Mouse (Mus musculus): ENCODE results near the gene Tbccd1. TPM values are rescaled to one million over a fixed set of nuclear protein-coding genes. Genes with fewer than 3 reads are reported as not detected.

Tbccd1 gene
- total and polyA plus RNA-seq, 3 experiments = 2.4 to 46.1 (median 38.8) TPM

DNA sequence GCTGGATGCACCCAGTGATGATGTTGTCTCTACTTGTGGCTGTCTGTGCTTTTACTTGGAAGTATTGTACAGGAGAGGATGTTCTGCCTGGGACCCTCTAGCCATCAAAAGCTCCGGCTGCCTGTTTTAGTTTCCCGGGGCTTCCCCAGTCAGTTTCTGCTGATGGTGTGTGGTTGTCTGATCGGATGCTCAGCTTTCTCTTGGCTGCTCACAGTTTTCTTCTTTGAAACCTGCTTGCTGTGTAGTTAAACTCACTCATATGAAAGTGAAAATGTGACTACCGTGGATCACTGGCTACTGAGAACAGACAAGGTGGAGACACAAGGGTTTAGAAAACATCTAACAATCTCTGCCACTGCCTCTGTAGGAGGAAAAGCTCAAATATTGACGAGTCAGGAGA is 26.0 kb upstream of the Tbccd1 start:
- H3K36me3 ChIP-seq (replicated peaks) = no peaks in the 10 kb centered on the region
- H3K4me3 ChIP-seq (ENCODE audit: low read depth, low read length) = no peak overlapping the region
- ATAC-seq (ENCODE audit: extremely low read depth, insufficient number of reproducible peaks, low FRiP score, poor library complexity, severe bottlenecking) (no peak), DNase-seq (ENCODE audit: low spot score) (no peak)
- TF ChIP-seq GATA1 (IDR thresholded peaks at IDR 0.05; ENCODE audit: borderline replicate concordance, low read length) = no peak
- H3K4me1 ChIP-seq (ENCODE audit: insufficient read depth, low read depth, low read length) = peaks cover 10% of the 10 kb centered on the region; the same call in 1 of the 2 replicates
- H3K27me3 ChIP-seq (ENCODE audit: insufficient read depth, low read length) = peaks cover 18% of the 10 kb centered on the region
- H3K9me3 ChIP-seq (replicated peaks) = no peaks in the 10 kb centered on the region

DNA sequence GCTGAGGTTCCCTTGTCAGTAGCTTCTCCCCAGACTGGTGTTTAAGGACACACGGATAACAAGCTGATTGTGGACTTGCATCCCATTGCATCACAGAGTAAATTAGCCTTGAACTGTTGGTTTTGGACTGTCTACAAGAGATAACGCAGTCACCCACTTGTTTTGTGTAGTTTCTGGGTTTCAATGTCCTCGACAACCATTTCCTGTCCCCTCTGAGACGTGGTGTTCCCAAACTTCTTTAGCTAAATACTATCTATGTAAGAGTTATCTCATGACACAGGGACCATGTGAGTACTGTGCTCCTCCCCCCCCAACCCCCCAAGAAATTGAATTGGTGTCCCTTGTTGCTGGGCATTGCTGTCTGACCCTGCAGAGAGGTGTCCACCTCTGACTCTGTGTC is 24.0 kb upstream of the Tbccd1 start:
- TF ChIP-seq GATA1 (IDR thresholded peaks at IDR 0.05; ENCODE audit: borderline replicate concordance, low read length) (no peak), GATA2 (IDR thresholded peaks at IDR 0.05; ENCODE audit: borderline replicate concordance, low read depth, low read length) (no peak)
- Histone ChIP-seq H3K4me3 (ENCODE audit: low read depth, low read length) (no peak overlapping the region), H3K4me1 (ENCODE audit: insufficient read depth, low read depth, low read length) (peaks cover 10% of the 10 kb centered on the region; the same call in 1 of the 2 replicates), H3K9me3 (replicated peaks) (no peaks in the 10 kb centered on the region), H3K27me3 (ENCODE audit: insufficient read depth, low read length) (peaks cover 18% of the 10 kb centered on the region; the same call in 1 of the 2 replicates), H3K36me3 (replicated peaks) (no peaks in the 10 kb centered on the region)
- peak; percentile 69 for ATAC-seq (ENCODE audit: extremely low read depth, insufficient number of reproducible peaks, low FRiP score, poor library complexity, severe bottlenecking)
- DNase-seq (ENCODE audit: low spot score) = no peak

DNA sequence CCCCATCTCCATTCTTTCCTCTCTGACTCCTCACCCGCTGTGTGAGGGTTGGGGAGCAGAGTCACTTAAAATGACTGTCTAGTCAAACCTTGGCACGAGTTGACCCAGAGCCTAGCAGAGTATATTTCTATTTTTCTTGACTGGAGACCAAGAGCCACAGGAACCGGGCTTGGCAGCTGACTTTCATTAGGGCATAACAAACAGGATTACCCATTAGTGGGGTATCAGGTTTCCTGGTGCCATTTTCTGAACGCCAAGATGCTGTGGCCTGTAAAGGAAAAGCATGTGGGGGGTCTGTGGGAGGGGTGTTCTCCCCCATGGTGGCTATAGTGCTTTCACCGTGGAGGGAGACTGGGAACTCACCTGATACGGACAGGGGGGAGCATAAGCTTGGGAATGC is 23.4 kb upstream of the Tbccd1 start:
- H3K9me3 ChIP-seq (replicated peaks) = no peaks in the 10 kb centered on the region
- peaks cover 10% of the 10 kb centered on the region; the same call in 1 of the 2 replicates for H3K4me1 ChIP-seq (ENCODE audit: insufficient read depth, low read depth, low read length)
- peaks cover 15% of the 10 kb centered on the region; the same call in 1 of the 2 replicates for H3K27me3 ChIP-seq (ENCODE audit: insufficient read depth, low read length)
- no peak for ATAC-seq (ENCODE audit: extremely low read depth, insufficient number of reproducible peaks, low FRiP score, poor library complexity, severe bottlenecking)
- H3K36me3 ChIP-seq (replicated peaks) = no peaks in the 10 kb centered on the region
- TF ChIP-seq POLR2AphosphoS5 (IDR thresholded peaks at IDR 0.05; ENCODE audit: insufficient replicate concordance, low read depth, low read length) (no peak), GATA2 (IDR thresholded peaks at IDR 0.05; ENCODE audit: borderline replicate concordance, low read depth, low read length) (no peak)
- no peak for DNase-seq (ENCODE audit: low spot score)
- no peak overlapping the region for H3K4me3 ChIP-seq (ENCODE audit: low read depth, low read length)

DNA sequence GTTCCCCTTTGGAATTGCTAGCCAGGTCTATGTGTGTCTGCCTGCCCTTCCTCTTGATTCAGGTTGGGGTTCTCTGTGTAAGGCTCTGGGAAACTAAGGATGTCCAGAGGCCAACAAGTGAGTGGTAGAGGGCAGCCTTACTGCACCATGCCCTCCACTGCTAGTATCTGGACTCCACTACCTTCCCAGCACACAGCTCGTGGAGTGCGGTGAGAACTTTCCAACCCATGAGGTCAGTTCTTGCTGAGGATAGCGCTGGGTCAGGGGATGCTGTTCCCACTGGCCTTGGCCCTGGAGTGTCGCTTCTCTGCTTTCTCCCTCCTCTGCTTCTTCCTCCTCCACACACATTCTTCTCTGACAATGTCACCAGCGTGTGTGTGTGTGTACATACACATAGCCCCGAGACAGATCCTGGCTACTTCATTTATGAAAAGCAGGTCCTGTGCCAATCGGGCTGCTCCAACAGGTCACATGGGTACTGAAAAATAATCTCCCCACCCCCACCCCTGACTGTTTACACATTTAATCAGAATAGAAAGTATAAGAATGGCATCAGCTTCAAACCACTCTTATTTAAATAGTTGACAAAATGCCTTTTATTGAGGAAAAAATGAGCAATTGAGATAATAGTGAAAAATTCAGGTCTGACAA is 22.6 kb upstream of the Tbccd1 start:
- ATAC-seq (ENCODE audit: extremely low read depth, insufficient number of reproducible peaks, low FRiP score, poor library complexity, severe bottlenecking) = no peak
- no peaks in the 10 kb centered on the region for H3K9me3 ChIP-seq (replicated peaks)
- H3K27me3 ChIP-seq (ENCODE audit: insufficient read depth, low read length) = peaks cover 15% of the 10 kb centered on the region; the same call in 1 of the 2 replicates
- TF ChIP-seq GATA2 (IDR thresholded peaks at IDR 0.05; ENCODE audit: borderline replicate concordance, low read depth, low read length) = no peak
- no peak for TF ChIP-seq GATA1 (IDR thresholded peaks at IDR 0.05; ENCODE audit: borderline replicate concordance, low read length)
- TF ChIP-seq POLR2AphosphoS5 (IDR thresholded peaks at IDR 0.05; ENCODE audit: insufficient replicate concordance, low read depth, low read length) = no peak
- no peak for TF ChIP-seq TAL1 (conservative IDR thresholded peaks at IDR 0.05; ENCODE audit: low read depth, low read length)
- no peak for TF ChIP-seq CTCF (IDR thresholded peaks at IDR 0.05; ENCODE audit: low read depth, low read length)
- DNase-seq (ENCODE audit: low spot score) = no peak
- H3K36me3 ChIP-seq (replicated peaks) = no peaks in the 10 kb centered on the region
- H3K4me3 ChIP-seq (ENCODE audit: low read depth, low read length) = no peak overlapping the region
- H3K4me1 ChIP-seq (ENCODE audit: insufficient read depth, low read depth, low read length) = peaks cover 10% of the 10 kb centered on the region; the same call in 1 of the 2 replicates

DNA sequence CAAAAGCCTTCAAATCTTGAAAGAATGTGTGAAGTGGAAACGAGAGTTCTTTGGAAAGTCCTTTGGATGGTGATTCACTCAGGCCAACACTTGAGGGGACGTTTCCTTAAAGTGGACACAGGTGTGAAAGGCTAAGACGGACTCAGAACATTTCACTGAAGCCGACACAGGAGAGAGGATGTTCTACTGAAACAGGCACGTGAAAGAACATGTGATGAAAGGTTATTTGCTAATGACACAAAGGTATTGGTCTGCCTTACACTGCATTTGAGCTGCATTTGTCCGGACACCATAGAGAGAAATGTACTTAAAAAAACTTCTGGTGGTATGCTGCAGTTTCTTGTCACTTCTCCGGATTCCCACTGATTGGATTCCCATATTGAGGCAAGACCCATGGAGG is 21.2 kb upstream of the Tbccd1 start:
- Histone ChIP-seq H3K36me3 (replicated peaks) (peaks cover 10% of the 10 kb centered on the region), H3K4me1 (ENCODE audit: insufficient read depth, low read depth, low read length) (peaks cover 10% of the 10 kb centered on the region; the same call in 1 of the 2 replicates), H3K27me3 (ENCODE audit: insufficient read depth, low read length) (peaks cover 15% of the 10 kb centered on the region; the same call in 1 of the 2 replicates), H3K4me3 (ENCODE audit: low read depth, low read length) (no peak overlapping the region), H3K9me3 (replicated peaks) (no peaks in the 10 kb centered on the region)
- ATAC-seq (ENCODE audit: extremely low read depth, insufficient number of reproducible peaks, low FRiP score, poor library complexity, severe bottlenecking) (no peak), DNase-seq (ENCODE audit: low spot score) (no peak)
- TF ChIP-seq GATA2 (IDR thresholded peaks at IDR 0.05; ENCODE audit: borderline replicate concordance, low read depth, low read length) = no peak
- TF ChIP-seq CTCF (IDR thresholded peaks at IDR 0.05; ENCODE audit: low read depth, low read length) = no peak
- no peak for TF ChIP-seq GATA1 (IDR thresholded peaks at IDR 0.05; ENCODE audit: borderline replicate concordance, low read length)
- TF ChIP-seq TAL1 (conservative IDR thresholded peaks at IDR 0.05; ENCODE audit: low read depth, low read length) = no peak
- TF ChIP-seq POLR2AphosphoS5 (IDR thresholded peaks at IDR 0.05; ENCODE audit: insufficient replicate concordance, low read depth, low read length) = no peak

DNA sequence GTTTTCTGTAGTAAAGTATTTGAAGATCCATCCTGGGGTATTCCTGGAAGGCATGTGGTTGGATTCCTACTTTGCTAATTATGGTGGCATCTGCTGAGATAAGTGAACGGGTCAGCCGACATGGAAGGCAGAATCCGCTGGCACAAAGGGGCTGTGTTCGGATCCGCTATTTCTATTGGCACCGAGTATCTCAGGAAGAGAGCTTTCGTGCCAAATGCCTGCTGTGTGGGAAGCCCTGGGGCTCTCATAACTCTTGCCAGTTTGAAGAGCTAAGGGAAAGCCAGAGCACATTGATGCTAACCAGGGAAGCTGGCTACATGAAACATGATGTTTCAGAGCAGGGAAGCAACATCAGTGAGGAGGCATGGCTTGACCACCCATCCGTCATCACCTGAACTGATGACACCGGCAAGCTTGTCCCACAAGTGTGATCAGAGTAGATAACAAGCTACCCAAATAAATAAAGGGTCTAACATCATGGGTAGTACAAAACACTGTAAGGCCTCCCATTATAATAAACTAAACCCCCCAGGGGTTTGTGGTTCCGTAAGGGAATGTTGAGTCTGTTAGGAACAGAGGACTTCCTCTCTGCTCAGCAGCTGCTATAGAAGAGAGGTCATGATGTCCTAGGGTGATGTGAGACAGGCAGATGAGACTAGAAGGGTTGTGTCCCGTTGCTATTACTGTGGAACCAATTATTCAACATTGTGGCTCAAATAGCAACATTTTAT is 20.4 kb upstream of the Tbccd1 start:
- no peak for DNase-seq (ENCODE audit: low spot score)
- Histone ChIP-seq H3K4me1 (ENCODE audit: insufficient read depth, low read depth, low read length) (peaks cover 10% of the 10 kb centered on the region; the same call in 1 of the 2 replicates), H3K27me3 (ENCODE audit: insufficient read depth, low read length) (peaks cover 15% of the 10 kb centered on the region; the same call in 1 of the 2 replicates), H3K4me3 (ENCODE audit: low read depth, low read length) (no peak overlapping the region), H3K36me3 (replicated peaks) (peaks cover 19% of the 10 kb centered on the region), H3K9me3 (replicated peaks) (no peaks in the 10 kb centered on the region)
- ATAC-seq (ENCODE audit: extremely low read depth, insufficient number of reproducible peaks, low FRiP score, poor library complexity, severe bottlenecking) = no peak
- TF ChIP-seq POLR2AphosphoS5 (IDR thresholded peaks at IDR 0.05; ENCODE audit: insufficient replicate concordance, low read depth, low read length) (no peak), GATA1 (IDR thresholded peaks at IDR 0.05; ENCODE audit: borderline replicate concordance, low read length) (no peak), TAL1 (conservative IDR thresholded peaks at IDR 0.05; ENCODE audit: low read depth, low read length) (no peak), CTCF (IDR thresholded peaks at IDR 0.05; ENCODE audit: low read depth, low read length) (no peak)

All from G1E (cell line).